ENCODE assay signal across 27 mouse cellular contexts in the genomic region with DNA sequence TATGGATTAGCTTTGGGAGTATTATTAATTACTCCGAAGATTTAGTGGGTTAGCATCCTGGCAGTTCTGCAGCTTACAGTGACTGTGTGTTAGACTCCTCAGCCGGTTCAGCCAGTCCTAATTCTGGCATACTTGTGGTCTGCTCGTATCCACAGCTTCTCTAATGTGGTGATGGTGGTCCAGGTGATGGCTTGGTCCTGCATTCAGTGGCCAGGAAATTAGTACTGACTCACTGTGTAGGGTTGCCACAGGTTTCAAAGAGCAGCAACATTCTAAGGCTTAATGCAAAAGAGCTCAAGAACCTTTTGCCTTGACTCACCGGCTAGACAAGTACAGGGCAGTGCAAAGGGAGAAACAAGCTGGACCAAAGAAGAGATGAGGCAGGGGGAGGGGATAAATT.
"Had no signal": no experiment of that assay in that cellular context is flagged by ENCODE, and none has a peak within 500 bp of the region (broad histone marks: within the 10 kb centered on the region; RNA-seq: fewer than 3 reads in every experiment).

No protein-coding gene starts in this region.

- H3K4me2 ChIP-seq: heart, embryonic 11.5 days; heart, embryonic 13.5 days; heart, embryonic 15.5 days; hindbrain, embryonic 13.5 days; hindbrain, embryonic 15.5 days; kidney, embryonic 15.5 days; limb, embryonic 12.5 days; limb, embryonic 15.5 days; liver, embryonic 12.5 days had no signal

- H3K4me1 ChIP-seq: heart, embryonic 13.5 days; heart, embryonic 15.5 days; hindbrain, embryonic 13.5 days; hindbrain, embryonic 15.5 days; kidney, embryonic 15.5 days; limb, embryonic 12.5 days; limb, embryonic 15.5 days; liver, embryonic 12.5 days had no signal

- H3K9ac ChIP-seq: heart, embryonic 13.5 days; heart, embryonic 15.5 days; hindbrain, embryonic 13.5 days; hindbrain, embryonic 15.5 days; kidney, embryonic 15.5 days; limb, embryonic 12.5 days; limb, embryonic 15.5 days; liver, embryonic 12.5 days; liver, embryonic 14.5 days had no signal

- H3K4me3 ChIP-seq: heart, adult 2 months; heart, embryonic 13.5 days; heart, embryonic 15.5 days; hindbrain, embryonic 13.5 days; hindbrain, embryonic 15.5 days; kidney, embryonic 15.5 days; limb, embryonic 12.5 days; limb, embryonic 15.5 days; liver, embryonic 12.5 days had no signal

- DNase-seq: gastrocnemius, postnatal 14 days; gastrocnemius, postnatal 36 days; heart, adult 11 months; heart, adult 2 months; heart, postnatal 14 days; heart, postnatal 36 days; kidney, adult 11 months; kidney, adult 2 months; kidney, adult 9 months; kidney, postnatal 14 days; kidney, postnatal 36 days; layer of hippocampus, adult 9-11 months; layer of hippocampus, postnatal 36 days; left cerebral cortex, postnatal 4 days had no signal

- ATAC-seq: hindbrain, postnatal 0 days; intestine, embryonic 16.5 days; liver, embryonic 12.5 days had no signal

- H3K36me3 ChIP-seq: heart, embryonic 13.5 days; heart, embryonic 15.5 days; hindbrain, embryonic 13.5 days; hindbrain, embryonic 15.5 days; kidney, embryonic 15.5 days; limb, embryonic 12.5 days; limb, embryonic 15.5 days; liver, embryonic 12.5 days had no signal

- H3K27ac ChIP-seq: heart, adult 2 months; heart, embryonic 13.5 days; heart, embryonic 15.5 days; hindbrain, embryonic 13.5 days; hindbrain, embryonic 15.5 days; hindbrain, postnatal 0 days; kidney, embryonic 15.5 days; kidney, postnatal 0 days; limb, embryonic 12.5 days; limb, embryonic 15.5 days; liver, embryonic 12.5 days; liver, embryonic 14.5 days had no signal

- H3K27me3 ChIP-seq: heart, embryonic 13.5 days; heart, embryonic 15.5 days; kidney, embryonic 15.5 days; limb, embryonic 12.5 days; limb, embryonic 15.5 days; liver, embryonic 12.5 days had no signal

- H3K9me3 ChIP-seq: heart, embryonic 13.5 days; heart, embryonic 15.5 days; hindbrain, embryonic 13.5 days; hindbrain, embryonic 15.5 days; kidney, embryonic 15.5 days; limb, embryonic 12.5 days; limb, embryonic 15.5 days; liver, embryonic 12.5 days had no signal
